Mouse (Mus musculus): ENCODE measurements around the gene Fbp1. TPM values are rescaled to one million over a fixed set of nuclear protein-coding genes. Genes with fewer than 3 reads are reported as not detected.
"Not testable (repeated sequence)": the region's sequence is repeated elsewhere in the genome, so short reads cannot be mapped to it uniquely, and the experiment has no call there.

Fbp1 gene
- polyA plus RNA-seq, 1 experiment = not detected

DNA sequence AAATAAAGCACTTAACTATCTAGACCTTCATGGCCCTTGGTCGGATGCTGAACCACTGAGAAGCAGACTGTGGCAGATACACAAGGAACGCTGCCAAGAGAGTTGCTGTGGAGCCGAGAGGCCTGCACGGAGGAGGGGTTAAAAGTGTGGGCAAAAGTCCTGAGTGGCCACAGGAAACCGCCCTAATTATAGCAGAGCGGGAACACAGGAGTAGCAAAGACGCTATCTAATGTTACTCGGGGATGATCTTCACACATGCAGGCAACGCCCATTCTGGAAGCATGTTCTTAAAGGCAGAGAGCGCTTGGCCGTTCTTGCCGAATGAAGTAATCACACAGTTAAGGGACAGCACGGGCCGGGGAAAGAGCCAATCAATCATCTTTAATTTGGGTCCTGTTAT, 31.2 kb downstream of the Fbp1 start:
- TF ChIP-seq POLR2A (IDR thresholded peaks at IDR 0.05; ENCODE audit: borderline replicate concordance, low read depth, low read length) = no peak
- TF ChIP-seq CTCF (IDR thresholded peaks at IDR 0.05; ENCODE audit: low read depth, low read length) = no peak
- no peaks in the 10 kb centered on the region for H3K4me1 ChIP-seq (ENCODE audit: control insufficient read depth, insufficient read depth, low read length)
- no peak overlapping the region for H3K27ac ChIP-seq (ENCODE audit: insufficient read depth, low read depth, low read length)
- no peak overlapping the region for H3K4me3 ChIP-seq (ENCODE audit: insufficient read depth, low read length)

DNA sequence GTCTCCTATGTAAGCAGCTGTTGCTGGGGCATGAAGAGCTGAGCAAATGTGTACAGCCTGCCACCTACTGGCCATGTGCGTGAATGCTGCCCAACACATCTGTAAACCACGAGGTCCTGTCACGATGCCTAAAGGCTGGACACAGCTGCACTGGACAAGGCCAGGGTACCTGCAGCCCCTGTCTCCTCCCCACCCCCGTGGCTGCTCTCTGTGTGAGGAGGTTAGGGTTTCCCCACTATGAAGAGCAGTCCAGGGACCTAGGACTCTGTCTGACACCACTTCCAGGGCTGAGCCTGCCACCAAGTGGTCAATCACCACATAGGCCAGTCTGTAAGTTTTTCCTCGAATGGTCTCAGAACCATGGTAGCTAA, 31.8 kb downstream of the Fbp1 start:
- Histone ChIP-seq H3K4me1 (ENCODE audit: control insufficient read depth, insufficient read depth, low read length) (no peaks in the 10 kb centered on the region), H3K27ac (ENCODE audit: insufficient read depth, low read depth, low read length) (no peak overlapping the region), H3K4me3 (ENCODE audit: insufficient read depth, low read length) (no peak overlapping the region)
- TF ChIP-seq CTCF (IDR thresholded peaks at IDR 0.05; ENCODE audit: low read depth, low read length) (peak; percentile 89), POLR2A (IDR thresholded peaks at IDR 0.05; ENCODE audit: borderline replicate concordance, low read depth, low read length) (no peak)

DNA sequence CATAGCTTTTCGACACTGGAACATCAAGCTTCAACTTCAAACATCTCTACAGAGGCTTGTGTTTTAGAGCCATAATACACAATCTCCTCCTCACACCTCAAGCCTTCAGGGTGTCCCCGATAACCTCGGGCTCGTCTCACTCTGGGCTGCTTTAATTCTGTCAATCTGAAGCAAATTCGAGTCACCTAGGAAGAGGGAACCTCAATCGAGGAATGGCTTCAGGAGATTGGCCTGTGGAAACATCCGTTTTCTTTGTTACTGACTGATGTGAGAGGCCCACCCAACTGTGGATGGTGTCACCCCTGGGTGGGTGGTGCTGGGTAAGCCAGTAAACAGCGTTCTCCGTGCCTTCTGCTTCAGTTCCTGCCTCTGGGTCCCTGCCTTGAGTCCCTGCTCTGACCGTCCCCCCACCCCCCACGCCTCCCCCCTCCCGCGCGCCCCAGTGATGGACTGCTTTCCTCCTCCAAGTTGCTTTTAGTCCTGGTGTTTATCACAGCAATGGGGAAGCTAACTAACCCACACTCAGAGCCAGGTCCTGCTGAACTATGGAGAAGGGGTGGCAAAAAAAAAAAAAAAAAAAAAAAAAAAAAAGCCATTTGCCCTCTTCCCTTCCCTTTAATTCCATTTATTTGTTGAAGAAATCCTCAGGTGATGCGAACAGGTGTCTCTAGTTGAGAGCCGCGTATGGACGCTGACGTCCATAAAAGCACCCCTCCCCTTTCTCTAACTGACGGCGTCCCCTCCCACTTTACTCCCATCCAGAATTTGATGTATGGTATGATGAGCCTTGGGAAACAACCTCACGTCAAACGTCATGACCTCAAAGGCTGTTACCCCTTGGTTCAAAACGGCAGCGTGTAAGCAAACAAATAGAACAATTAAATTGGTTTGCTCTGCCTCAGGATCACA, 32.4 kb downstream of the Fbp1 start:
- no peaks in the 10 kb centered on the region for H3K4me1 ChIP-seq (ENCODE audit: control insufficient read depth, insufficient read depth, low read length)

DNA sequence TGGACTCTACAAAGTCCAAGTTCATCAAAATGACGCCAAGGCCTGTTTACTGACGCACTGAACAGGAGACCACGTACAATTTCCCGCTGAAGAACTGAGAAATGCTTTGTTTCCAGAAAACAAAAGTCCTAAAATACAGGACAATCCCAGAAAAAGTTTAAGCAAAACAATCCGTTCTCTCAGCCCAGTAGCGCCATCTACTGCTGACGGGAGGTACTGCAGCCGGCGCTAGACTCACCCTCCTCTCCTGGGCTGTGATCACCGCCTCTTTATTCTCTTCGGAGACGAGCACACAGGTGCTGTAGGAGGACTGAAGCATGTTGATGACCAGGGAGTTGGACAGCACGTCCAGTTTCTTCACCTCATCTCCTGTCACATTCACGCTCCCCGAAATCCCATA, 33.4 kb downstream of the Fbp1 start:
- Histone ChIP-seq H3K27ac (ENCODE audit: insufficient read depth, low read depth, low read length) (no peak overlapping the region), H3K4me3 (ENCODE audit: insufficient read depth, low read length) (no peak overlapping the region), H3K4me1 (ENCODE audit: control insufficient read depth, insufficient read depth, low read length) (no peaks in the 10 kb centered on the region)
- TF ChIP-seq CTCF (IDR thresholded peaks at IDR 0.05; ENCODE audit: low read depth, low read length) (peak; percentile 78), POLR2A (IDR thresholded peaks at IDR 0.05; ENCODE audit: borderline replicate concordance, low read depth, low read length) (no peak)

More for the DNA sequence above, 32.4 kb downstream of the Fbp1 start:
- Histone ChIP-seq H3K27ac (ENCODE audit: insufficient read depth, low read depth, low read length) (no peak overlapping the region), H3K4me3 (ENCODE audit: insufficient read depth, low read length) (peak overlapping the region; percentile 21)
- TF ChIP-seq POLR2A (IDR thresholded peaks at IDR 0.05; ENCODE audit: borderline replicate concordance, low read depth, low read length) (no peak), CTCF (IDR thresholded peaks at IDR 0.05; ENCODE audit: low read depth, low read length) (no peak)

DNA sequence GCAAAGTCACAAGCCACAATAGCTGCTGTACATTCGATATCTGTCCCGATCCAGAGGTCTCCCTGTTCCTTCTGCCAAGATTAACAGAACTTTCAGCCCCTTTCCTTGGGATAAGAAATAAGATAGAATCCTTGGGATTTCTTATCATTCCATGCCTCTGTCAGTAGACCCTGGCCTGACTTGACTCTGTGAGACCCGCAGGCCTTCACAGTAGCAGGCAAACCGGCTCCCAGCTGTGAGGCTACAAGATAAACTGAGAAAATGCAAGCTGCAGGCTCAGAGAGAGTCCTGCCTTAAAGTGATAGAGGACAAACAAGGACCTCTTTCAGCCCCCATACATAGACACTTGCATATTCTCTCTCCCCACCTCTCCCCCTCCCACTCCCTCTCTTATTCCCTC, 54.7 kb downstream of the Fbp1 start:
- TF ChIP-seq CTCF (IDR thresholded peaks at IDR 0.05; ENCODE audit: low read depth, low read length) = no peak
- no peak for TF ChIP-seq POLR2A (IDR thresholded peaks at IDR 0.05; ENCODE audit: borderline replicate concordance, low read depth, low read length)
- H3K4me3 ChIP-seq (ENCODE audit: insufficient read depth, low read length) = no peak overlapping the region
- H3K4me1 ChIP-seq (ENCODE audit: control insufficient read depth, insufficient read depth, low read length) = no peaks in the 10 kb centered on the region
- H3K27ac ChIP-seq (ENCODE audit: insufficient read depth, low read depth, low read length) = no peak overlapping the region

DNA sequence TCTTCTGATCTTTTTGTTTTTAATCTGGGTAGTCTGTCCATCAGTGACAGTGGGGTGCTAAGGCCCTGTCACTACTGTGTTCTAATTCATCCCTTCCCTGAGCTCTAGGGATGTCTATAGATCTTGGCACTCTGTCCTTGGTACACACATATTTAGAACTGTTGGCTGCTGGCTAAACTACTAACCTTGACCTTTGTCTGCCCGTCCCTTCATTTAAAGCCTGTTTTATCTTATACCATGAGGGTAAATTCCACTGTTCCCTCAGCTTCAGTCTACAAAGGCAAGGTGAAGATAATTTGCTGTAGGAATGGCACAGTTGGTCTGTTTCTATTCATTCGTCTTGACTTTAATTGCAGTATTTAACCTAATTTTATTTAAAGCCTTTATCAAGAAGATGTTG, 55.8 kb downstream of the Fbp1 start:
- Histone ChIP-seq H3K27ac (ENCODE audit: insufficient read depth, low read depth, low read length) (no peak overlapping the region), H3K4me1 (ENCODE audit: control insufficient read depth, insufficient read depth, low read length) (no peaks in the 10 kb centered on the region), H3K4me3 (ENCODE audit: insufficient read depth, low read length) (no peak overlapping the region)
- TF ChIP-seq POLR2A (IDR thresholded peaks at IDR 0.05; ENCODE audit: borderline replicate concordance, low read depth, low read length) = no peak
- no peak for TF ChIP-seq CTCF (IDR thresholded peaks at IDR 0.05; ENCODE audit: low read depth, low read length)

DNA sequence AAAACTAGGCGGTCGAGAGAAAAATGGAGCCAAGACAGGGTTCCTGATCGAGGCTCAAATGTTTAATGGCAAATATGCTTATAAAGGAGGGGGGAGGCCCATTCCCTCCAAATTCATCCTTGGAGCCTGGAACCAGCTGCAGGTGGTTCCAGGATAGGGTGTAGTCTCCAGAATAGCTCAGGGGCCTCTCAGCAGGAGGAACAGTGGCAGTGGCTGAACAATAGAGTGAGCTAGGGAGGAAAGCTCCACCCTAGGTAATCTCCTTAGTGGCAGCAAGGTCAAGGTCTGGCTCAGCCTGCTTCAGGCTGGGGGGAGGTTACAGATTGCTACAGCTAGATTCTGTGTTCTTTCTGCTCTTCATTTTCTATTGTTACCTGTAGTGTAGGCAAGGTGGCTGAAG, 72.4 kb downstream of the Fbp1 start:
- not testable (repeated sequence) for H3K27ac ChIP-seq (ENCODE audit: insufficient read depth, low read depth, low read length); H3K4me3 ChIP-seq (ENCODE audit: insufficient read depth, low read length); H3K4me1 ChIP-seq (ENCODE audit: control insufficient read depth, insufficient read depth, low read length)

Other genes starting within 250 kb of the Fbp1 start
- gene Platr25, start 127.6 kb downstream of the Fbp1 start, polyA plus RNA-seq (2012; ENCODE audit: insufficient read depth, insufficient read length, missing spikeins) = 14.9 and 18.6 TPM in 2 replicates
- 3.0 and 6.3 TPM in 2 replicates for gene Gm5141, start 102.5 kb downstream of the Fbp1 start, polyA plus RNA-seq (2012; ENCODE audit: insufficient read depth, insufficient read length, missing spikeins)
- not detected in 2 replicates for gene Fbp2, start 29.9 kb downstream of the Fbp1 start, polyA plus RNA-seq (2012; ENCODE audit: insufficient read depth, insufficient read length, missing spikeins)
- gene 2010111I01Rik, start 76.6 kb upstream of the Fbp1 start, polyA plus RNA-seq (2012; ENCODE audit: insufficient read depth, insufficient read length, missing spikeins) = 117 and 123 TPM in 2 replicates

Data from bone marrow macrophage, adult 2 months (primary cell).